Mouse (Mus musculus) ES-Bruce4 (cell line): ENCODE measurements around the gene Nxpe5.

ENCODE experiments used
- CTCF ChIP-seq: IDR thresholded peaks from one replicate; pipeline ENCODE4 v1.8.1; 2011; ENCODE audit warnings: low read depth, low read length
- EP300 ChIP-seq: IDR thresholded peaks from 2 replicates; pipeline ENCODE4 v1.6.1; 2011; ENCODE audit warnings: low read depth, low read length; ENCODE audit not compliant: insufficient read depth
- POLR2A ChIP-seq: IDR thresholded peaks from one replicate; pipeline ENCODE4 v1.8.1; 2011; ENCODE audit warnings: low read length; ENCODE audit not compliant: insufficient read depth

DNA sequence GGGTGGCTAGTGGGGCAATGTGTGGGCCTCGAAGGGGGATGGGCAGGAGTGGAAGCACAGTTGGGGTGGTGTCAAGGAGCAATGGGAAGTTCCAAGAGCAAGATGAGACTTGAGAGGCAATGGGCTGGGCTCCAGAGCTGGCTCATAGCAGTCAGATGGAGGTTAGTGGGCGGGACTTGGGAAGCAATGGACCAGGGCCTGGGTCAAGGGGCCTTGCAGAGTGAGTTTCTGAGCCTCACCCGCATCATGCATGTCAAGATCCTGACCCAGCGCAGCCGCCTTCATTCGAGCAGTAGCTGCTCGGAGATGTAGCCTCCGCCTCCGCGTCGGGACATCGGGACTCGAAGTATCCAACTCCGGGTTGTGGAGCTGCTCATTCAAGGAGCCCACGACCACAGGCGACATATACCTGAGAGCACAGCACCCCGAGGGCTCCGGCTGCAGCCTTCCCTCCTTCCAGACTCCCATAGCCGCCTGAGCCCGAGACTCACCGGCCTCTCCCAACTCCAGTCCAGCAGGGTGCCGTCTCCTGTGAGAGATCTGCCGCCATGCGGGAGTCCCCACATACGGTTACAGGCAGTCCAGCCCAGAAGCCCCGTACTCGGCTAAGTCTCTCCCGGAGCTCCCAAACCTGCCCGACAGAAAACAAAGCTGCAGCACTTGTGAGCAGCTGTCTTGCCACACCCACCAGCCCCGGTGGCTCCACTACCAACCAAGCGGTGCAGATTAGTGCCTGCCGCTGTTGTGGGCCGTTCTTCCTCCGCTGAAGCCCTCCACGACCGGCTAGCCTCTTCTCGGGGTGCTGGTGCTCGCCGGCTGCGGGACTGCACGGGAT is 49.7 kb downstream of the Nxpe5 start:
- no peak for TF ChIP-seq CTCF
- TF ChIP-seq POLR2A, result no peak
- no peak for TF ChIP-seq EP300
